Mouse (Mus musculus): ENCODE results near the gene Tnfaip8l3. TPM values are rescaled to one million over a fixed set of nuclear protein-coding genes. Genes with fewer than 3 reads are reported as not detected.

Gene Tnfaip8l3
- 1 to 10 TPM; 4.8 to 5.2 TPM for total RNA-seq (2021)

GRCm38 (mm10) chr9:54068032-54068649, at the start of gene Tnfaip8l3:
Gene Tnfaip8l3, minus strand, starts transcription at chr9:54068388.
- DNase-seq (ENCODE audit: extremely low spot score in 1 of 2, low spot score in 2 of 2), result peak in 1 of 2 experiments; percentile 51
- intact Hi-C loops (cut with DNase I), result no loop called here

GRCm38 (mm10) chr9:54112726-54113125, 44.5 kb upstream of the Tnfaip8l3 start:
- no peak for DNase-seq (ENCODE audit: extremely low spot score in 1 of 2, low spot score in 2 of 2)
- intact Hi-C loops (cut with DNase I), result loop anchor here (1.0 to 10.0 kb wide), 2 partner anchors 121 to 218 kb away; no protein-coding TSS in a partner anchor

GRCm38 (mm10) chr9:54098636-54099035, 30.4 kb upstream of the Tnfaip8l3 start:
- no peak for DNase-seq (ENCODE audit: extremely low spot score in 1 of 2, low spot score in 2 of 2)
- intact Hi-C loops (cut with DNase I), result no loop called here

- DNase-seq (ENCODE audit: extremely low spot score in 1 of 2, low spot score in 2 of 2), result no peak
- intact Hi-C loops (cut with DNase I), result no loop called here
Measured at GRCm38 (mm10) chr9:54097091-54097490, 28.9 kb upstream of the Tnfaip8l3 start.

GRCm38 (mm10) chr9:54084245-54084644, 16.1 kb upstream of the Tnfaip8l3 start:
- DNase-seq (ENCODE audit: extremely low spot score in 1 of 2, low spot score in 2 of 2), result no peak
- intact Hi-C loops (cut with DNase I), result no loop called here

GRCm38 (mm10) chr9:54077740-54078139, 9.6 kb upstream of the Tnfaip8l3 start:
- DNase-seq (ENCODE audit: extremely low spot score in 1 of 2, low spot score in 2 of 2), result no peak
- intact Hi-C loops (cut with DNase I), result no loop called here

- intact Hi-C loops (cut with DNase I), result no loop called here
- DNase-seq (ENCODE audit: extremely low spot score in 1 of 2, low spot score in 2 of 2), result no peak
Measured at GRCm38 (mm10) chr9:54074901-54075300, 6.7 kb upstream of the Tnfaip8l3 start.

- intact Hi-C loops (cut with DNase I), result no loop called here
- DNase-seq (ENCODE audit: extremely low spot score in 1 of 2, low spot score in 2 of 2), result no peak
Measured at GRCm38 (mm10) chr9:54073688-54074087, 5.5 kb upstream of the Tnfaip8l3 start.

- intact Hi-C loops (cut with DNase I), result no loop called here
Measured at GRCm38 (mm10) chr9:54071474-54072095, 3.4 kb upstream of the Tnfaip8l3 start.

GRCm38 (mm10) chr9:54069204-54069603, 1.0 kb upstream of the Tnfaip8l3 start:
- DNase-seq (ENCODE audit: extremely low spot score in 1 of 2, low spot score in 2 of 2), result no peak
- intact Hi-C loops (cut with DNase I), result no loop called here

More at GRCm38 (mm10) chr9:54071474-54072095, 3.4 kb upstream of the Tnfaip8l3 start:
- DNase-seq (ENCODE audit: extremely low spot score in 1 of 2, low spot score in 2 of 2), result no peak

- intact Hi-C loops (cut with DNase I), result no loop called here
- peak; percentile 42 to 65 for DNase-seq (ENCODE audit: extremely low spot score in 1 of 2, low spot score in 2 of 2)
Measured at GRCm38 (mm10) chr9:54068777-54069176, 589 bp upstream of the Tnfaip8l3 start.

- intact Hi-C loops (cut with DNase I), result no loop called here
- DNase-seq (ENCODE audit: extremely low spot score in 1 of 2, low spot score in 2 of 2), result no peak
Measured at GRCm38 (mm10) chr9:54067642-54068031, 551 bp downstream of the Tnfaip8l3 start.

- intact Hi-C loops (cut with DNase I), result no loop called here
- DNase-seq (ENCODE audit: extremely low spot score in 1 of 2, low spot score in 2 of 2), result no peak
Measured at GRCm38 (mm10) chr9:54064836-54065235, 3.4 kb downstream of the Tnfaip8l3 start.

- intact Hi-C loops (cut with DNase I), result no loop called here
- DNase-seq (ENCODE audit: extremely low spot score in 1 of 2, low spot score in 2 of 2), result no peak
Measured at GRCm38 (mm10) chr9:54063655-54064054, 4.5 kb downstream of the Tnfaip8l3 start.

GRCm38 (mm10) chr9:54061666-54062065, 6.5 kb downstream of the Tnfaip8l3 start:
- DNase-seq (ENCODE audit: extremely low spot score in 1 of 2, low spot score in 2 of 2), result no peak
- intact Hi-C loops (cut with DNase I), result no loop called here

GRCm38 (mm10) chr9:54051298-54052068, 16.7 kb downstream of the Tnfaip8l3 start:
- intact Hi-C loops (cut with DNase I), result no loop called here
- no peak for DNase-seq (ENCODE audit: extremely low spot score in 1 of 2, low spot score in 2 of 2)

- no peak for DNase-seq (ENCODE audit: extremely low spot score in 1 of 2, low spot score in 2 of 2)
- intact Hi-C loops (cut with DNase I), result no loop called here
Measured at GRCm38 (mm10) chr9:54048978-54049377, 19.2 kb downstream of the Tnfaip8l3 start.

GRCm38 (mm10) chr9:54043067-54043466, 25.1 kb downstream of the Tnfaip8l3 start:
- intact Hi-C loops (cut with DNase I), result no loop called here
- no peak for DNase-seq (ENCODE audit: extremely low spot score in 1 of 2, low spot score in 2 of 2)

GRCm38 (mm10) chr9:54037717-54038116, 30.5 kb downstream of the Tnfaip8l3 start:
- peak in 1 of 2 experiments; percentile 26 for DNase-seq (ENCODE audit: extremely low spot score in 1 of 2, low spot score in 2 of 2)
- intact Hi-C loops (cut with DNase I), result no loop called here

GRCm38 (mm10) chr9:54034691-54035090, 33.5 kb downstream of the Tnfaip8l3 start:
- DNase-seq (ENCODE audit: extremely low spot score in 1 of 2, low spot score in 2 of 2), result no peak
- intact Hi-C loops (cut with DNase I), result no loop called here
